Mouse (Mus musculus) activated CD4-positive, CD25-positive, alpha-beta regulatory T cell, adult 4 months (primary cell): ENCODE measurements around the gene Ldhc. TPM values are rescaled to one million over a fixed set of nuclear protein-coding genes. Genes with fewer than 3 reads are reported as not detected.
"Not testable (repeated sequence)": the region's sequence is repeated elsewhere in the genome, so short reads cannot be mapped to it uniquely, and the experiment has no call there.

Experiments used
- ATAC-seq: one replicate; pipeline ENCODE4 v1.8.0; 2017
- polyA plus RNA-seq, 2 experiments: library from polyadenylated mRNA; unstranded; fragments of 100-300 nt; shearing (Covaris generic); gene quantifications; one replicate each; pipeline ENCODE4 v1.2.1; 2017

Ldhc gene
- polyA plus RNA-seq, 2 experiments from 2014 or later: not detected

DNA sequence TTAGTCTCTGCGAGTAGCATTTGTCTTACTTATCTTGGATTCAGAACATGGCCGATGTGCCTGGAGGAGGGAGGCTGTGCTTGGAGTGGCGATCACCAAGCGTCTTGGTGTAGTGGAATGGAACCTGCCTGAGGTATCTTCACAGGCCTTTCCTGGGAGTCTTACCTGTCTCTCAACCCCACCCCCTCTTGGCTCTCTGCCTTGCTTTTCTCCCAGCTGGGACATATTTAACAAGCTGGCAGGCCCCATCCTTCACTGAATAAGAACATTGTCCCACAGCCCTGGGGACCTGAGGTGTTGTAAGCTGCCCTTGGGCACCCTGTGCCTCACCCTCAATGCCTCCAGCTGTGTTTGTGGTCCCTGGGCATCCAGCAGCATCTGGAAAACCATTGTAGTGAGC is 17.4 kb upstream of the Ldhc start:
- ATAC-seq: no peak

DNA sequence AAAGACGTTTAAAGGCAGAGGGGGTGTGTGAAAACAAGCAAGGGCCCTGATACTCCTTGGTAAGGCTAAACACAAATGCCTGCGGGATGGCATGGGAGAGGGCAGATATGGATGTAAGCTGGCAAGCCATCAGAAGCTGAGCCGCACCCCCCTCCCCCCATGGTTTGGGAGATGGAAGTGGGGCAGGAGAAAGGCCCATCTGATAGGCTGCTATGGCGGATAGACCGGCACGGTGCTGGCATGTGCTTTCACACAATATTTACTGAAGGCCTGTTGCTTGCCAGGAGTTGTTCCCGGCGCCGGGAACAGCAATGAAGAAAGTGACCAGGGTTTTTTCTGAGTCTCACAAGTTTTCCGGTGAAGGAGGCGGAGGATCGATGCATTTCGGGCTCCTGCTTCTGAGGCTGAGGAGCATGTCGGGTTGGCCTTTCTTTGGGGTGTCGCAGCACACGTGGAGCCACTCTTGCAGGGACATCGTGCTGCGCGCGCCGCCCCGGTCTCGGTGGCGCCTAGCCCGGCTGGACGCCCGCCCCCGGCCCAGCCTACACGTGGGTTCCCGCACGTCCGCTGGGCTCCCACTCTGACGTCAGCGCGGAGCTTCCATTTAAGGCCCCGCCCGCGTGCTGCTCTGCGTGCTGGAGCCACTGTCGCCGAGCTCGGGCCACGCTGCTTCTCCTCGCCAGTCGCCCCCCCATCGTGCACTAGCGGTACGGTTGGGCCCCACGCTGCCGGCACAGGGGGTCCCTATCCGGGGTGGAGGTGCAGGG is 15.6 kb upstream of the Ldhc start:
- peak; percentile 78 for ATAC-seq

DNA sequence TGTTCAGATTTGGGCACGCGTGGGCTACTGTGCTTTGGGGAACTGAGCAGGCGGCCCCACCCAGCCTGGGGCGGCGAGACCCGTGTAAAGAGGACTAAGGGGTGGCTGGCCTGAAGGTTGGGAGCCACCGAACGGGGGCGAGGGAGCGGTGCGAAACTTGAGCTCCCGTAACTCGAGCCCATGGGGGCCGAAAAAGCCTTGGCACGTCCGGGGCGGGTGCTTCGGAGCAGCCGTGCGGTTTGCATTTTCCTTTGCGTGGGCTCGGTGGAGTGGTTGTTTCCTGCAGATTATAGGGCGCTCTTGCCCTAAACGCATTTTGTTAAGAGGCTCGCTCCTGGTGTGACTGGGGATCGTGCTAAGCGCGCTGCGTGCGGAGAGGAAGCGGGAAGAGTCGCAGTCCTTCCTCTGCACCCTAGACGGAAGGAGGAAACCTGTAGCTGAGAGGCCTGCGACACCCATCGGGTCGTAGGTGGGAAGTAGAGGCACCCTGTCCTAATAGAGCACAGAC is 15.0 kb upstream of the Ldhc start:
- ATAC-seq: peak; percentile 41

- peak; percentile 70 for ATAC-seq
These were observed 14.3 kb upstream of the Ldhc start for GRCm38 (mm10) chr7:46846486-46847244.

- ATAC-seq: no peak
These were observed 11.7 kb upstream of the Ldhc start for GRCm38 (mm10) chr7:46849287-46849686.

- ATAC-seq: no peak
These were observed 10.0 kb upstream of the Ldhc start for GRCm38 (mm10) chr7:46851026-46851425.

DNA sequence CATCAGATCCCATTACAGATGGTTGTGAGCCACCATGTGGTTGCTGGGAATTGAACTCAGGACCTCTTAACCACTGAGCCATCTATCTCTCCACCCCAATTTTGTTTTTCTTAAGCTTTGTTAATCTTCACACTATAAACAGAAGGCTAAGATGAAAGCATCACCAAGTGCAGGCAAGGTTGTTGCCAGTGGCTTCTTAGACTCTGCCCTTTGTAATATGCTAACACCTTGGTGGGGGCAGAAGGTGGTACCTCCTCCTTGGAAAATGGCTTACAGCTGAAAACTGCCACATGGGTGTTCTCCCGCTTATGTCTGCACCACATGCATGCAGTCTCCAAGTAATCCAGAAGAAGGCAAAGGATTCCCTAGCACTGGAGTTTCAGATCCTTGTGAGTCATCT is 8.3 kb upstream of the Ldhc start:
- ATAC-seq: no peak

DNA sequence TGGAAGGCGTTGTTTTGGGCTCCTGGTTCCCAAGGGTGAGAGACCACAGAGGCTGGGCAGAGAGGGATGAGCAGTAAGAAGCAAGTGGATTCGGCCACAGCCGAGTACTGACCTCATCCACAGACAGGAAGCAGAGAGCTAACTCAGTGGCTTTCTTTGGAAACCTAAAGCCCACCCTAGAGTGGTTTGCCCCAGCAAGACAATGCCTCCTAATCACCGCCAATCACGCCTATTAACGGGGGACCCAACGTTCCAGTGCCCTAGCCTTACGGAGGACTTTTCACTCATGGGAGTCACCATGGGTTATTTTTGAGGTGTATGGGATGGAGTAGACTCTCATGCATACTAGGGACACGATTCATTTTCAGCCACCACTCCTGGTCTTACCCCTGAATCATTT is 7.6 kb upstream of the Ldhc start:
- ATAC-seq: no peak

GRCm38 (mm10) chr7:46855866-46856560 is 5.0 kb upstream of the Ldhc start:
- no peak for ATAC-seq

GRCm38 (mm10) chr7:46857436-46857835 is 3.6 kb upstream of the Ldhc start:
- ATAC-seq: no peak

- ATAC-seq: no peak
These were observed 2.0 kb upstream of the Ldhc start for GRCm38 (mm10) chr7:46859031-46859430.

GRCm38 (mm10) chr7:46871988-46872387 is 11.0 kb downstream of the Ldhc start:
- ATAC-seq: no peak

DNA sequence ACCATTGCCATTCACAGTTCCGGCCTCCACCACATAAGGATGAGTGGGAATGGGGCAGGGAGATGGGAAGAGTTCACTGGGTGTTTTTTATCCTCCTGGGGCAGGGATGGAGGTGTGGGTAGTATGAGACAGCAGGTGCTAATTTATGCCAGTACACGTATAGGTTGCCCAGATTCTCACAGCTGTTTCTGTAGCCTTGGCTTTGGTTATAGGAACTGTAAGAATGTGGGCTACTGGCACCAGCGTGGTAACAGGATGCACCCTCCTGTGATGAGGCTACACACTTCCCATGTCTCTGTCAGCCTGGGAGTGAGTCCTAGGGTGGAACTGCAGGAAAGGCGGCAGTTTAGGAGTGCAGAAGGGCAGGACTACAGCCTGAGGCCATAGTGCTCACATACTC is 15.8 kb downstream of the Ldhc start:
- ATAC-seq: no peak

- ATAC-seq: no peak
These were observed 16.3 kb downstream of the Ldhc start for GRCm38 (mm10) chr7:46877255-46877654.

DNA sequence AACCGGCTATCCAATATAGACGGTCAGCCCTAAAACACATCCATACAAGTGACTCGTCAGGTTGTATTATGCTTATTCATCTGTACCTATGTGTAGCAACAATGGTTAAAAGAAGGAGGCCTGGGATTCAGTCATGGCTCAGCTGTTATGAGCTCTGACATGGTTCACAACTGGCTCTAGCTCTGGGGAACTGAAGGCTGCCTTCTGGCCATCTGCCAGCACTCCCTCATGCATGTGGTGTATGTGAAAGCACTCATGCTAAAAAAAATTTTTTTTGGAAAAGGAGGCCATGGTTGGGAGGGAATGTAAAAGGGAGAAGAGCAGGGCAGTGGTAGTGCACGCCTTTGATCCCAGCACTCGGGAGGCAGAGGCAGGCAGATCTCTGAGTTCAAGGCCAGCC is 18.8 kb downstream of the Ldhc start:
- no peak for ATAC-seq

- ATAC-seq: no peak
These were observed 20.0 kb downstream of the Ldhc start for GRCm38 (mm10) chr7:46880992-46881391.

DNA sequence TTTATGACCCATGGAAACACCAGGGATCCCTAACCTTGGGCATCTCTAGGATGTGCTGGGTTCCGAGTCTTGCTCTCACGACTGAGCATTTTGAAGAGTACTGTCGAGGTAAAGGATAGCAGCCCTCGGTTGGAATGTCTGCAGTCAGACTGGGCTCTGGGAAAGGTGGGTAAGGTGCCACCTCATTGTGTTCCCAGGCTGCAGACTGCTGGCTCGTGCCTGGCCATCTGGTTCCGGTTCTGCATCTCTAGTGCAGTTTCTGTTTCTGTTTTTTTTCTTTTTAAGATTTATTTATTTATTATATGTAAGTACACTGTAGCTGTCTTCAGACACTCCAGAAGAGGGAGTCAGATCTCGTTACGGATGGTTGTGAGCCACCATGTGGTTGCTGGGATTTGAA is 20.9 kb downstream of the Ldhc start:
- not testable (repeated sequence) for ATAC-seq

GRCm38 (mm10) chr7:46883304-46883703 is 22.3 kb downstream of the Ldhc start:
- no peak for ATAC-seq

DNA sequence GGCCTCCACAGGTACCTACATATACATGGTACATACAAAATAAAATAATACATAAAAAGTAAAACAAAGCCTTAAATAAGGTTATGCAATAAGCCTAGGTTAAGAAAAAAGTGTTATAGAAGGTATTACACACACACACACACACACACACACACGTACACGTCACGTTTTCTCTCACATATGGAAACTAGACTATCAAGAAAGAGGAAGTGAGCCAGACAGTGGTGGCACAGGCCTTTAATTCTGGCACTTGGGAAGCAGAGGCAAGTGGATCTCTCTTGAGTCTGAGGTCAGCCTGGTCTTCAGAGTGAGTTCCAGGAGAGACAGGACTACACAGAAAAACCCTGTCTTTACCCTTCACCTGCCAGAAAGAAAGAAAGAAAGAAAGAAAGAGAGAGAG is 34.5 kb downstream of the Ldhc start:
- ATAC-seq: no peak

GRCm38 (mm10) chr7:46899343-46899742 is 38.3 kb downstream of the Ldhc start:
- peak; percentile 73 for ATAC-seq

GRCm38 (mm10) chr7:46911250-46911649 is 50.2 kb downstream of the Ldhc start:
- ATAC-seq: no peak

GRCm38 (mm10) chr7:46916376-46916775 is 55.4 kb downstream of the Ldhc start:
- ATAC-seq: no peak

GRCm38 (mm10) chr7:46918678-46919371 is 57.8 kb downstream of the Ldhc start:
- no peak for ATAC-seq
